Mouse (Mus musculus): Measurements from ENCODE around the gene Pnpt1.

Pnpt1 gene

DNA sequence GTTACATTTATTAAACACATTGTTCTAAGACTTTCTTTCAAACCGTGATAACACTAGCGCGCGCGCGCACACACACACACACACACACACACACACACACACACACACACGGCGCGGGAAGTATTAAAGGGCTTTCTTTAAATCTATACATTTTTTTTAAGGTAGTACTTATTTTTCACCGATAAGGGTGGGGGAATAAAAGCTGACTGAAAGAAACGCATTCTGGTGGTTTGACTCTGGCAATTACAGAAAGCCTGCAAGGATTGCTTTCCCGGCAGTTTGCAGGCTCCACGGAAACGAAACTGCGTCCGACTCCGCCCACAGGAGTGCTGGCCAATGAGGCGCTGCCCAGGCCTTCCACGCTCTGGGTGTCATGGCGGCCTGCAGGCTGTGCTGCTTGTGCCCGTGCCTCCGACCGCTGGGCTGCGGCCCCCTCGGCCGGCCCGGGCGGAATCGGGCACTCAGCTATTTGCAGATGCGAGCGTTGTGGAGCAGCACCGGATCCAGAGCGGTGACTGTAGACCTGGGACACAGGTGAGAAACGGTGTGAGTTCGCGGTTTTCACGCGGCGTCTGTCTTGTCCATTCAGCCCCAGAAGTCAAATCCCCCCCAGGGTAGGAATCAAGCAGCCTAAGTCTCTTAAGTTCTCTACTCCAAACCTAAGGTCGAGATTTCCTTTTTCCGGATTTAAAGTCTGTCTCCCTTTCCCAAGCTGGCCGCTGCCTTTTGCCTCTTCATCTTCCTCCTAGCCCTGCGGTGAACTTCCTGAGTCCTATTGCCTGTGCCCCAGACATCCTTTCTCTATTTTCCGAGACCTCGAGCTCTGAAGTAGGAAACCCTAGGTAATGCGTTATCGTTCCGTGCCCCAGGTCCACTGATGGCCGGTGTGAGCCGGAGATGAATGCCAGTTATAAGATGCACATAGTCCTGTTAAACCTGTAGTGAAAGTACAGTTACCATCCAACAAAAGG lies at the start of gene Pnpt1:
TSS of gene Pnpt1 (plus strand) at position 360 of the 971 bp plus-strand sequence.
- Histone ChIP-seq H3K36me3 (ENCODE audit: control insufficient read depth, insufficient read depth, low read length, poor library complexity, severe bottlenecking) (no peaks in the 10 kb centered on the region), H3K27me3 (ENCODE audit: control insufficient read depth, insufficient read depth, low read length, poor library complexity, severe bottlenecking) (no peaks in the 10 kb centered on the region)
- DNase-seq (ENCODE audit: low read depth, low spot score), result peak; percentile 91

DNA sequence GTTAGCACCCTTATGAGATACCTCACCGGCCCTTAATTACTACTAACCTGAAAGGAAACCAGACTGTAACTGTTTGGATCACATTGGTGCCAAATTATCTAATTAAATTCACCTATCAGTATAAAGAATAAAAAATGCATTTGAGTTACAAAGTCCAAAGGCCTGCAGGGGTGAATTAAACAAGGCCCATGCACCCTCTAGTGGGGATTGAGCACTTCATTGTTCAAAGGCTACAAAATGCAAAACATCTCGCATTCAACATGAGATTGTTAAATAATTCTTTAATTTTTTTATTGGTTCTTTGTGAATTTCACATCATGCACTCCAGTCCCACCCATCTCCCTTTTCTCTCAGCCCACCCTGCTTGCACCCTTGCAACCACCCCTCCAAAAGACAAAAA lies 38.1 kb upstream of the Pnpt1 start:
- Histone ChIP-seq H3K36me3 (ENCODE audit: control insufficient read depth, insufficient read depth, low read length, poor library complexity, severe bottlenecking) (no peaks in the 10 kb centered on the region), H3K27me3 (ENCODE audit: control insufficient read depth, insufficient read depth, low read length, poor library complexity, severe bottlenecking) (no peaks in the 10 kb centered on the region)
- DNase-seq (ENCODE audit: low read depth, low spot score), result no peak

DNA sequence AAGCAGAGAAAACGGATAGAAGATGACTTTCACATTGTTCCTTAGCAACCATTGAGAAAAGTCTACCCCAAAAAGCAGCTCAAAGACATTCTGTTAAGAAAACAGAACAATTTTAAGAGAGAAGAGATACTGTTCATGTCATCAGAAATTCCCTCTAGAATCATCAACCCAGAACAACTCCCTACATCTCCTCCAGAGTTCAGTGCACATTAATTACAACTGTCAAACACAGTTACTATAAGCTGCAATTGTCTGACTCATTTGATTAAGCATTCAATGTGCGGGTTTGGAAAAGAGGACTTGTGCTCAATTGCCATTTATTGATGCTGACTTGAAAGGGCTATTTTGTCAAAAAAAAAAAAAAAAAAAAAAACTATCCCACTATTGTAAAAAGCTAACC lies 31.6 kb upstream of the Pnpt1 start:
- no peak for DNase-seq (ENCODE audit: low read depth, low spot score)
- no peaks in the 10 kb centered on the region; the same call in 1 of the 2 replicates for H3K27me3 ChIP-seq (ENCODE audit: control insufficient read depth, insufficient read depth, low read length, poor library complexity, severe bottlenecking)
- no peaks in the 10 kb centered on the region for H3K36me3 ChIP-seq (ENCODE audit: control insufficient read depth, insufficient read depth, low read length, poor library complexity, severe bottlenecking)

DNA sequence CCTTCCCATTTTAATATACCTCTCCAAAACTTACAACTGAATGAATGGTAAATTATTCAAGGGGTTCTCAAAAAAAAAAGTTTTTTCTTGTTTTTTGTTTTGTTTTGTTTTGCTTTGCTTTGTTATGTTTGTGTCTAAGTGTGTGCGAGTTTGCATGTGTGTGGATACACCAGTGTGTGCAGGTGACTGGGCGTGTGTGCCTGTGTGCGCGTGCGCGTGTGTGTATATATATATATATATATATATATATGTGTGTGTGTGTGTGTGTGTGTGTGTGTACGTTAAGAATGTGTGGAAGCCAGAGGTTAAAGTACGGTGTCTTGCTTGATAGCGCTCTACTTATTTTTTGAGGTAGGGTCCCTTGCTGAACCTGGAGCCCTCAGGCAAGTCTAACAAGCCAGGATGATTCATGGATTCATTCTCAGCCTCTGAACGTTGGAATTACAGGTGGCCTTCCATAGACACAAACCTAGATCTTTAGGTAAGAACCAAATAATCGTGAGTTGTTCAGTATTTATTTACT lies 621 bp upstream of the Pnpt1 start:
- Histone ChIP-seq H3K36me3 (ENCODE audit: control insufficient read depth, insufficient read depth, low read length, poor library complexity, severe bottlenecking) (no peaks in the 10 kb centered on the region), H3K27me3 (ENCODE audit: control insufficient read depth, insufficient read depth, low read length, poor library complexity, severe bottlenecking) (no peaks in the 10 kb centered on the region)
- peak; percentile 44 for DNase-seq (ENCODE audit: low read depth, low spot score)

DNA sequence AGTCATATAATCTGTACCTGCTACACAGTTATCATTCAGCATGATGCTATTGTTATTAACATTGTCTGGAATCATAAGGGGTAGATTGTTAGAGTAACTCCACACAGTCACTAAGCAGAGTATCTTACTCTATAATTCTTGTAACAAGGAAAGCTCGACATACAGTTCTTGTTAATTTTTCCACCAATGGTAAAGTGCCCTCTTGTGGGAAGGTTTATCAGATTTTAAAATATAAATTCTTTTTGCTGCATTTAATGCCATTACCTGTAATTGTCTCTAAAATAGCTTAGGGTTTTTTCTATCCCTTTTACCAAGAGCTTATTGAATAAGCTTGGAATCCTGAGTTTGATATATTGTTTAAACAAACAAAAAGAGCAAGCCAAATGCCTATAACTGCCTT lies 10.1 kb downstream of the Pnpt1 start:
- no peak for DNase-seq (ENCODE audit: low read depth, low spot score)
- Histone ChIP-seq H3K36me3 (ENCODE audit: control insufficient read depth, insufficient read depth, low read length, poor library complexity, severe bottlenecking) (peaks cover 3% of the 10 kb centered on the region; the same call in 1 of the 2 replicates), H3K27me3 (ENCODE audit: control insufficient read depth, insufficient read depth, low read length, poor library complexity, severe bottlenecking) (no peaks in the 10 kb centered on the region)

DNA sequence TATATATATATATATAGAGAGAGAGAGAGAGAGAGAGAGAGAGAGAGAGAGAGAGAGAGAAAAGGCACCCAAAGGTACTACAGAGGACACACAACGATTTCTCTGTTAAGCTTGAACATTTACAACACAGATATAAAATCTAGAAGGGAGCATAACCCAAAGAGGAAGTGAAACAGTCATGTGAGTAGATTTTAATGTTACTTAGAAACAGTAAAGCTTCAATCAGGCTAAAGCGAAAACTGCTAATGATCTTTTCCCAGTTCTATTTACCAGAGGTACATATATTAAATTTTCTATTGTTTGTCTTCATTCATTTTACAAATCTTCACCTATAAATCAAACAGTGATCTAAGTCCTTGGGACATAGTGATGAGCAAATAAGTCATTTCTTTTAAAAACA lies 18.4 kb downstream of the Pnpt1 start:
- Histone ChIP-seq H3K27me3 (ENCODE audit: control insufficient read depth, insufficient read depth, low read length, poor library complexity, severe bottlenecking) (no peaks in the 10 kb centered on the region), H3K36me3 (ENCODE audit: control insufficient read depth, insufficient read depth, low read length, poor library complexity, severe bottlenecking) (0 out of 2 replicates have a peak, but pooled peaks cover 5% of the 10 kb centered on the region)
- peak; percentile 64 for DNase-seq (ENCODE audit: low read depth, low spot score)

DNA sequence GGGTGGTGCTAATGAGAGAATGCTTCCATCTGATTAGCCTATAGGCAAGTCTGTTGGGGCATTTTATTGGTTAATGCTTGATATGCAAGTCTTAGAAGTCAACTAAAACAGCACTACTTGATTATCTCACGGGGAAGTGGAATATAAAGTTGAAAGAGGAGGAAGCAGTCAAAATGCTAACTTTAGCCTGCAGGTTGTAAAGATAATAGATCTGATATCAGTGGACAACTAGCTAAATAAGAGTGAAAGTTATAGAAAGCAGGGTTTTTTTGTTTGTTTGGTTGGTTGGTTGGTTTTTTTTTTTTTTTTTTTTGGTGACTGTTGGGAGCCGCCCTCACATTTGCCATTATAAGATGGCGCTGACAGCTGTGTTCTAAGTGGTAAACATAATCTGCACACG lies 33.0 kb downstream of the Pnpt1 start:
- Histone ChIP-seq H3K27me3 (ENCODE audit: control insufficient read depth, insufficient read depth, low read length, poor library complexity, severe bottlenecking) (no peaks in the 10 kb centered on the region), H3K36me3 (ENCODE audit: control insufficient read depth, insufficient read depth, low read length, poor library complexity, severe bottlenecking) (peaks cover 5% of the 10 kb centered on the region; the same call in 1 of the 2 replicates)
- no peak for DNase-seq (ENCODE audit: low read depth, low spot score)

DNA sequence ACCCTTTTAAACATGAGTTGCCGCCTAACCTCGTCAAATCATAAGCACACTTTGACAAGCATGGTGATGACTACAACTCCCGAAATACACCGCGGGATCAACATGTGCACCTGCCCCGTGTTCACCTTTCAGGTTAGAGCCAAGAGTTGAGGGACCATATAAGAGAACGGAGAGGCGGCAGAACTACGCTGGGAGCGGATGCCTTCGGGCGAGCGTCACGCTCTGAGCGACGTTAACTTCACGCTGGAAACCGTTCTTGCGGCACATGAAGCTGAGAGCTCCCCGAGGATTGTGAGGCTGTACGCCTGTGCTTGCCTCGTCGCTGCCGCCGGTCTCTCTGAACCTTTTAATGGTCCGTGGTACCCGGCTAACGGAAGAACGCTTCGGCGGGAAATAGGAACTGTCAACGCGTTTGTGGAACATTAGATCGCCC lies 41.4 kb downstream of the Pnpt1 start:
- peak; percentile 77 for DNase-seq (ENCODE audit: low read depth, low spot score)
- no peaks in the 10 kb centered on the region for H3K27me3 ChIP-seq (ENCODE audit: control insufficient read depth, insufficient read depth, low read length, poor library complexity, severe bottlenecking)

DNA sequence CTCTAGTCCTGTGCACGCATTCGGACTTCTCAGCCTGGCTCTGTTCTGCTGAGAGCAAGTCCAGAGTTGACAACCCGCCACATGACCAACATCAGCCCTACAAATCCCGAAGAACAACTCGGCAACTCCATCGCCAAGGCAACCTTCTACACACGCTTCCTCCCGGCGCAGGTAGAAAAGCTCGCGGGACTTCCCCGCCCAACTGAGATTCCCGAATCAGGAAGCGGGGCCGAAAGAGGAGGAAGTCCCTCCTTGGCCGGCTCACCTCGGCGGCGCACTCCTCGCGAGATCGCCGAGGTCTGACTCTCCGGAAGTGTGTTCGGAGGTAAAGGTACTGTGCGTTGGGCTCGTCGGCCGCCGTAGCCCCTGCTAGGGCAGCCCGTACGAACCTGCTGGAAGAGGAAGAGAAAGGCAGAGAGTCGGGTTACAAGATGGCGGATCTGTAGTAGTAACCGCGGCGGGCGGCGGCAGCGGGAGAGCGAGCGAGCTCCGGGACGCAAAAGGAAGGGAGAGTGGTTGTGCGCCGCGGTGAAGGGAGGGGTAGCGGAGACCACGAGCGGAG lies 42.1 kb downstream of the Pnpt1 start, which contains the start of gene Ppp4r3b:
TSS of gene Ppp4r3b (plus strand) at position 328 of the 562 bp plus-strand sequence.
- Histone ChIP-seq H3K36me3 (ENCODE audit: control insufficient read depth, insufficient read depth, low read length, poor library complexity, severe bottlenecking) (no peaks in the 10 kb centered on the region), H3K27me3 (ENCODE audit: control insufficient read depth, insufficient read depth, low read length, poor library complexity, severe bottlenecking) (no peaks in the 10 kb centered on the region)
- DNase-seq (ENCODE audit: low read depth, low spot score), result peak; percentile 98

More for the DNA sequence above, 41.4 kb downstream of the Pnpt1 start:
- no peaks in the 10 kb centered on the region for H3K36me3 ChIP-seq (ENCODE audit: control insufficient read depth, insufficient read depth, low read length, poor library complexity, severe bottlenecking)

DNA sequence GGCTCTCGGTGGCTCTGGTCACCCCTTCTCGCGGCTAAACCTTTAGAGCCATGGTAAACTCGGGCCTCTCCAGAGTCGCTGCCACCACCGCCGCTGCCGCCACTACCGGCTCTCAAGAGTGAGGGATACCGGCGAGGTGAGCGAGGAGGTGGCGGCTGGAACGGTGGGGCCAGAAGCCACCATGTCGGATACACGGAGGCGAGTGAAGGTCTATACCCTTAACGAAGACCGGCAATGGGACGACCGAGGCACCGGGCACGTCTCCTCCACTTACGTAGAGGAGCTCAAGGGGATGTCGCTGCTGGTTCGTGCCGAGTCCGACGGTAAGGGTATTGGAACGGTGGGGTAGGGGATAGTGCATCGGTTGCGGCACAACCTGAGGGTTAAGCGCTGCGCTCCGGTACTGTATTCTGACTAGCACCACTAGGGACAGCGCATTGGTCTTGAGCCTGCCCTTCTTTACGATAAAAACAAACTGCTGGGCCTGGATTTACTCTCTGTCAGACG lies 42.6 kb downstream of the Pnpt1 start:
- Histone ChIP-seq H3K27me3 (ENCODE audit: control insufficient read depth, insufficient read depth, low read length, poor library complexity, severe bottlenecking) (no peaks in the 10 kb centered on the region), H3K36me3 (ENCODE audit: control insufficient read depth, insufficient read depth, low read length, poor library complexity, severe bottlenecking) (no peaks in the 10 kb centered on the region)
- DNase-seq (ENCODE audit: low read depth, low spot score), result peak; percentile 81

DNA sequence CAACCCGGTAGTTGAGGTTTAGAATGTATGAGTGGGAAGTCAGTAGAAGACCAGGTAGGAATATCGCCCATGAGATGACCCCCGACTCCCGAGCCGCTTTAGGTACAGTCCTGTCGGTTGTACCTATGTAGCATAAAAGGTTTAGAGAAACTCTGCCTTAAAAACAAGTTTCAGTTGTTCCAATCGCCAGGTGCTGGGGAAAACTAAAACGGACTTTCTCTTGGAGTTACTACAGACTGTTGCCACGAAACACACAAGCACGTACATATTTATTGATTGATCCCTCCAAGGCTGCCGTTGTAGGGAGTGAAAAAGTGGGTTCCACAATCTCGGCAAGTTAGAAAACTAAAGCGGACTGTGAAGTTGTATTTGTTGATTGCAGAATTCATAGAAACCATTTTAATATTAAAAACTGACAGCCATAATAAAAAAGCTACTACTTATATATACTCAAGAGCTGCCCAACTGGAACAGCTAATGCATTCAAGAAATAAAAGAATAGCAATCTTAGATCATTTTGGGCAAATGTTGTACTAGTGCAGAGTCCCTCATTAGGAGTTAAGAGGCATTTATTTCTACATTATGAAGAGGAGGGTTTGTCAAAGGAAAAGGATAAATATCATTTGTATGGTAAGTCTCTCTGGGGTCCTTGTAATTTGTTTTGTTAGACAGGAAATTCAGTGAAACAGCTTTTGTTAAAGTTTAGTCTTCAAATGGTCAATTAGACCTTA lies 43.3 kb downstream of the Pnpt1 start:
- Histone ChIP-seq H3K36me3 (ENCODE audit: control insufficient read depth, insufficient read depth, low read length, poor library complexity, severe bottlenecking) (0 out of 2 replicates have a peak, but pooled peaks cover 2% of the 10 kb centered on the region), H3K27me3 (ENCODE audit: control insufficient read depth, insufficient read depth, low read length, poor library complexity, severe bottlenecking) (no peaks in the 10 kb centered on the region)
- no peak for DNase-seq (ENCODE audit: low read depth, low spot score)

DNA sequence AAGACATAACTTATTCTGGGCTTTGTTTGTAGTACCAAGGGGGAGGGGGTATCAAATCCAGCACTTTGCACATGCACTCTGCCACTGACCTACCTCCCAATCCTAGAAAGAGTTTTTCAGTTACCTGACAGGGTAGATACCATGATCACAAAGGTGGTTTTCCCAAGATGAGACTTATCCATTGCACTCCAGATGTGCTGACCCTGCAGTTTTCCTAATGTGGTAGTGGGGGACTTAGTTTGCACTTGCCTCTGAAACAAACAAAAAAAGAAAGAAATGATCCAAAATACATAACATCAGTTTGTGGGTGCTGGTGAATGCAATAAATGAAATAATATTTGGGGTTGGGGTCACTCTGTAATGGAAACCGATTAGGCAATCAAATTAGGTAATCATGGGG lies 48.8 kb downstream of the Pnpt1 start:
- H3K36me3 ChIP-seq (ENCODE audit: control insufficient read depth, insufficient read depth, low read length, poor library complexity, severe bottlenecking), result peaks cover 3% of the 10 kb centered on the region; the same call in 1 of the 2 replicates
- no peaks in the 10 kb centered on the region for H3K27me3 ChIP-seq (ENCODE audit: control insufficient read depth, insufficient read depth, low read length, poor library complexity, severe bottlenecking)
- DNase-seq (ENCODE audit: low read depth, low spot score), result no peak

DNA sequence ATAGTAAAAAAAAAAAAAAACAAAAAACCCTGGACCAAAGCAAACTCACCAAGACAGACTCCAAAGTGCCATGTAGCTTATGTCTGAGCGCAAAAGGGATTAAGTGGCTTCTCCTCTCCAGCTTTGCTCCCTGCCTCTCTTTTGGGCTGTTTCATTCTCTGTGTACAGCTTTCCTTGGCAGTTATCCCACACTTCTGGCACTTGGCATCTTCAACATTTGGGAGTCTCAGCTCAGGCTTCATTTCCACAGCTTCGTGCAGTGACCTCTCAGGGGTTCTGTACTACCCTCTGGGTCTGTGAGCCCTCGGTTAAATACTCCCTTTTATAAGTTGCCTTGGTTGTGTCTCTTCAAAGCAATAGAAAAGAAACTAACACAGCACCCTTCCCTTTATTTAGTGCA lies 50.1 kb downstream of the Pnpt1 start:
- no peak for DNase-seq (ENCODE audit: low read depth, low spot score)
- Histone ChIP-seq H3K36me3 (ENCODE audit: control insufficient read depth, insufficient read depth, low read length, poor library complexity, severe bottlenecking) (peaks cover 3% of the 10 kb centered on the region), H3K27me3 (ENCODE audit: control insufficient read depth, insufficient read depth, low read length, poor library complexity, severe bottlenecking) (no peaks in the 10 kb centered on the region)

DNA sequence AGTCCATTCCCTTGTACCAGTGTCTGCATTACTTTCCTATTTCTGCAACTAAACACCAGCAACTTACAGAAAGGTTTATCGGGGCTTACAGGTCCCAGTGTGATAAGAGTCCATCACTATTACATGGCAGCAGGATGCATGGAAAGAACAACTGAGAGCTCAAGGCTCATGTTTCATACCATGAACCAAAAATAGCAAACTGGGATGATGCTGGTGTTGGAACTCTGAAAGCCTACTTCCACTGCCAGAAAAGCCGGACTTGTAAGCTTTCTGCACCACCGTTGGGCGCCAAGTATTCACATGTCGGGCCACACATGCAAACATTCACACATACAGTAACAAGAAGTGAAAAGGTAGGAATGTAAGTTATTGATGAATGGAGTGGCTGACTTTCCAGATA lies 51.2 kb downstream of the Pnpt1 start:
- peaks cover 8% of the 10 kb centered on the region for H3K36me3 ChIP-seq (ENCODE audit: control insufficient read depth, insufficient read depth, low read length, poor library complexity, severe bottlenecking)
- no peaks in the 10 kb centered on the region for H3K27me3 ChIP-seq (ENCODE audit: control insufficient read depth, insufficient read depth, low read length, poor library complexity, severe bottlenecking)
- no peak for DNase-seq (ENCODE audit: low read depth, low spot score)

Data from splenic B cell, adult 2 months (primary cell).